Mouse (Mus musculus): ENCODE measurements at regions not wholly inside any gene's neighbourhood (a gene's known extent, or its start where the extent isn't known, plus 50 kb on each side); places are given as distances from the start of the nearest gene placed in this dataset.

DNA sequence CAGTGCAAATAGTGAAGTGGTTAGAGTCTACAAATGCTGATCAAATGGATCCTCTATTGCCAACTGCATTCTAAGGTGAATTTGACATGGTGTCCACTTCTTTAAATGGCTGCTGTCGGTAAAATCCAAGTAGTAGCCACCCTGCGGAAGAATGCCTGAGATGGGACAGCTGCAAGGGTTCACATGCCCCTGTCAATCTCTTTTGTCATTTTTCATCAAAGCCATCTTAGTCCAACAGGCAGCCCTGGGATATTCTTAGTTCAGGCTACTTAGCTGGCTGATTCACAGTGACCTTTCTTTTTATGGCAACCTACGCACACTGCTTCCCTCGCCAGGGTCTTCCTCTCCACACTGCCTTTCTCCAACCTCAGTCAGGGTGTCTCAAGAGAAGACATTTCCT is 296.3 kb upstream of the Mef2c start:
- H3K27ac ChIP-seq, result no peak overlapping the region
- no peaks in the 10 kb centered on the region for H3K4me1 ChIP-seq
- H3K36me3 ChIP-seq (replicated peaks), result no peaks in the 10 kb centered on the region
- H3K27me3 ChIP-seq (ENCODE audit: poor library complexity, severe bottlenecking), result no peaks in the 10 kb centered on the region
- no peaks in the 10 kb centered on the region for H3K9me3 ChIP-seq
- no peak for DNase-seq (ENCODE audit: extremely low spot score, low spot score)
- no peak overlapping the region for H3K4me3 ChIP-seq
- whole genome bisulfite sequencing, result 92% methylated on average over 4 of the region's 4 CpGs

DNA sequence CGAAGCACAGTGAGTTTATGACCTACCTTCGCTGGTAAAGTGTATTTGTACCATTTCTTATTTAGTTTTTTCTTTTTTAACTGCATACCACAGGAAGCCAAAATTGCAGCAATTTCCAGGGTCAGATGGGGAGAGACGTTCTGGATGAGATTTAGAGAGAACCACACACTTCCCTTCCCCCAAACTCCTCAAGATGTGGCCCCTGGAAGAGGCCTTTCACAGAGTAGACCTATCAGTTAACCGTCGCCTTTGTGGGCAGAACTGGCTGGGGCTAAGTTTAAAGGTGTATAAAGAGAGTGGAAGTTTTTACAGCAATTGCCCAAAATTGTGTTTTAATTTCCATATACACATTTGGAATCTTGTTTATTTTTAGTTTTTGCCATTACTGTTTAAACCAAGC is 295.7 kb upstream of the Mef2c start:
- 86% methylated on average over 5 of the region's 5 CpGs for WGBS
- Histone ChIP-seq H3K27me3 (ENCODE audit: poor library complexity, severe bottlenecking) (no peaks in the 10 kb centered on the region), H3K9me3 (no peaks in the 10 kb centered on the region), H3K4me1 (no peaks in the 10 kb centered on the region), H3K27ac (no peak overlapping the region), H3K36me3 (replicated peaks) (no peaks in the 10 kb centered on the region), H3K4me3 (no peak overlapping the region)
- no peak for DNase-seq (ENCODE audit: extremely low spot score, low spot score)

DNA sequence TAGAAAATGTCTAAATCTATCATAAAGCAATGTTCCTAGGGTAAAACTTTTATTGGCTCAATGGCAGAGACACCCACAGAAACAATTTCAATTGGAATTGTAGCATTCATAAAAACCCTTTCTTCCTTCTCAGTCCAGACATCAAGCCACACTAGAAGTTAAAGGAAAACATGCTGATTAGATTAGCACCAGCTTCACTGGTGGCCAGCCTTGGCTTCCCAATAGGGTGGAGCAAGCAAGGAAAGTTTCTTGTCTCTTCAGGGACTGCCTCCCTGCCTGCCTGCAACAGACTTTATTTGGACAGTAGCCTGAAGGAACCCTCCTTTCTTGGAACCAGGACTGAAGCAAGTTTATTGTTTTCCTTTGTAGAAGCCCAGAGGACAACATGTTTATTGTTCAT is 289.0 kb upstream of the Mef2c start:
- no peaks in the 10 kb centered on the region for H3K27me3 ChIP-seq (ENCODE audit: poor library complexity, severe bottlenecking)
- no peaks in the 10 kb centered on the region for H3K36me3 ChIP-seq (replicated peaks)
- no peak overlapping the region for H3K4me3 ChIP-seq
- no peak overlapping the region for H3K27ac ChIP-seq
- no peaks in the 10 kb centered on the region for H3K4me1 ChIP-seq
- no peaks in the 10 kb centered on the region for H3K9me3 ChIP-seq
- no peak for DNase-seq (ENCODE audit: extremely low spot score, low spot score)

DNA sequence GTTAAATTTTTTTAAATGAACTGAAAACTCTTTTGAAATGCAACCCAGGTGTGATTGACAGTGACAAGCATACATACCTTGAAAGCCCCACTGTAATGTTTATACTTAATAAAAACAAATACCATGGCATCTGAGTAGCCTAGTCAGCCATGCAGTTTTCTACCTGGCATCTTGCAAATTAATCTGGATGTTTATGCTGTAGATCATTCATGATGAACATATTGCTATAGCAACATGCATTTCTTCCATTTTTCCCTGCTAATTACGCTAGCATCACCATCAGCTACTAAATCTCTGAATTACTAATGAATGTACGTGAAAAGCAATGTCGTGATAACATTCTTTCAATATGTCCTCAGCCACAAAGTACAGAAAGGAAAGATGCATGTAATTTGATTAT is 287.4 kb upstream of the Mef2c start:
- WGBS, result 96% methylated on average over 3 of the region's 3 CpGs
- H3K9me3 ChIP-seq, result no peaks in the 10 kb centered on the region
- no peaks in the 10 kb centered on the region for H3K4me1 ChIP-seq
- no peaks in the 10 kb centered on the region for H3K36me3 ChIP-seq (replicated peaks)
- no peak overlapping the region for H3K4me3 ChIP-seq
- no peaks in the 10 kb centered on the region for H3K27me3 ChIP-seq (ENCODE audit: poor library complexity, severe bottlenecking)
- no peak overlapping the region for H3K27ac ChIP-seq
- no peak for DNase-seq (ENCODE audit: extremely low spot score, low spot score)

DNA sequence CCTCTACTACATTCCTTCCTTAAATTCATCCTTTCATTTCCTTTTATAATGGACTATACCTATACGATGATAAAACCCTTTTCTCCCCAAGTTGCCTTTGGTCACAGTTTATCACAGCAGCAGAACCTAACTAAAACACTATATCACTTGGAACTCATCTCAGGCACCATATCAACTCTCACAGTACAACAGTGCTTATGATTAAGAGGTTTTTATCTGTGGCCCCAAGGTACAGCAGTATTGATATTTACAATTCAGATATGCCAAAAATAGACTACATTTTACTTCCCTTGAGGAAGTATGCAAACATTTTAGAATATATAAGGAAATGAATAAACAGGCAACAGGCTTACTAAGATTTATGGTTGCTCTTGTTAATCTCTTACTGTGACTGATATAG is 251.4 kb upstream of the Mef2c start:
- H3K27me3 ChIP-seq (ENCODE audit: poor library complexity, severe bottlenecking), result no peaks in the 10 kb centered on the region
- DNase-seq (ENCODE audit: extremely low spot score, low spot score), result no peak
- WGBS, result 91% methylated on average over 1 of the region's 1 CpGs

DNA sequence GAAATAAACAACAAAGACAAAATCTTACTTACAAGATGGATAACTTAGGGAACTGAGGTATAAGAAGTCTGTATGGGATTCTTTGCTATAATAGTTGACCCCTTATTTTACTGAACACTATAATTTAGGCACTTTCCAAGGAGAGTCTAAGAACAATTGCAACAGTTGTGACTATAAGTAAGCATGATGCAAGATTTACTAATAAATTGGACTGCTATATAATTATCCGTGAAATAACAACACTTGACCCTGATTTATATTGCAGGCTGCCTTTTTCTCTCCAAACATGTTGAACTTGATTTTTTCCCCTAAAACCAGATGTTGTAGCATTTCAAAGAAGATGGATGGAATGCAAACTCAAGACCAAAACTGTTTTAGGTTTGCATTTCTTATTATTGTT is 237.2 kb upstream of the Mef2c start:
- WGBS, result 94% methylated on average over 1 of the region's 1 CpGs
- Histone ChIP-seq H3K27ac (no peak overlapping the region), H3K4me3 (no peak overlapping the region), H3K4me1 (no peaks in the 10 kb centered on the region), H3K9me3 (no peaks in the 10 kb centered on the region), H3K36me3 (replicated peaks) (no peaks in the 10 kb centered on the region), H3K27me3 (ENCODE audit: poor library complexity, severe bottlenecking) (no peaks in the 10 kb centered on the region)
- no peak for DNase-seq (ENCODE audit: extremely low spot score, low spot score)

More for the DNA sequence above, 251.4 kb upstream of the Mef2c start:
- Histone ChIP-seq H3K4me1 (no peaks in the 10 kb centered on the region), H3K36me3 (replicated peaks) (no peaks in the 10 kb centered on the region), H3K27ac (no peak overlapping the region), H3K9me3 (no peaks in the 10 kb centered on the region), H3K4me3 (no peak overlapping the region)

DNA sequence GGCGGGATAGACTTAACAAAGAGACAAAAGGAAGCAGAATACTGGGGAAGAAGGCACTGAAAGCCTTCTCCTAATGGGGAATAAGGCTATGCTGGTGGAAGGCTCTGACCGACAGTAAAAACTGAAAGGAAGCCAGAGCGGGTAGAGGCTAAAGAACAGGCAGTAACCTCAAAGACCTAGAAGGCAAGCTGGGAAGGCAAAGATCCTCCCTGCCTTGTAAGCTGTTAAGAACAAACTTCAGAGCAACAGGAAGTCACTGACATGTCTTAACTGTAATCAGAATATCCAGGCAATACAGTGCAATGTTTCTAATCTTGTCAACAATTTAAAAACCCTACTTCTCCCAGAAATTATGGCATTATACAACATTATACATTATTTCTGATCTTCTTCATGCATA is 235.2 kb upstream of the Mef2c start:
- H3K27me3 ChIP-seq (ENCODE audit: poor library complexity, severe bottlenecking), result no peaks in the 10 kb centered on the region
- 84% methylated on average over 3 of the region's 3 CpGs for WGBS
- no peak for DNase-seq (ENCODE audit: extremely low spot score, low spot score)

DNA sequence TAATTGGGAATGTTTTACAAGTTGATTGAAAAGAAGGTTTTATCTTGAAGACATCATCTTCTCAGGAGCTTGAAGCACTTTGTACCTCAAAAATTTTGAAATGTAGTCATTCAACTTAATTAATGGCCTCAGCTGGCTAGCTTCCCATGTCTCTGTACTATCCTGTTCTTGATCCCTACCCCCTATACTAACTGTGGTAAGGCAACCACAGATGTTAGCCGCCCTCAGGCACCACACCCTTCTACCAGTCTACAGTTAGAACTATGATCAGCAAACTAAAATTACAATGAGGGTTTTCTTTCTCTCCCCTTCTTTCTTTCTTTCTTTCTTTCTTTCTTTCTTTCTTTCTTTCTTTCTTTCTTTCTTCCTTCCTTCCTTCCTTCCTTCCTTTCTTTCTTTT is 225.1 kb upstream of the Mef2c start:
- no peak for DNase-seq (ENCODE audit: extremely low spot score, low spot score)
- Histone ChIP-seq H3K27ac (no peak overlapping the region), H3K9me3 (no peaks in the 10 kb centered on the region), H3K36me3 (replicated peaks) (no peaks in the 10 kb centered on the region), H3K4me1 (no peaks in the 10 kb centered on the region), H3K4me3 (no peak overlapping the region), H3K27me3 (ENCODE audit: poor library complexity, severe bottlenecking) (no peaks in the 10 kb centered on the region)
- WGBS, result 88% methylated on average over 1 of the region's 1 CpGs

More for the DNA sequence above, 235.2 kb upstream of the Mef2c start:
- Histone ChIP-seq H3K4me1 (no peaks in the 10 kb centered on the region), H3K4me3 (no peak overlapping the region), H3K27ac (no peak overlapping the region), H3K9me3 (no peaks in the 10 kb centered on the region), H3K36me3 (replicated peaks) (no peaks in the 10 kb centered on the region)

DNA sequence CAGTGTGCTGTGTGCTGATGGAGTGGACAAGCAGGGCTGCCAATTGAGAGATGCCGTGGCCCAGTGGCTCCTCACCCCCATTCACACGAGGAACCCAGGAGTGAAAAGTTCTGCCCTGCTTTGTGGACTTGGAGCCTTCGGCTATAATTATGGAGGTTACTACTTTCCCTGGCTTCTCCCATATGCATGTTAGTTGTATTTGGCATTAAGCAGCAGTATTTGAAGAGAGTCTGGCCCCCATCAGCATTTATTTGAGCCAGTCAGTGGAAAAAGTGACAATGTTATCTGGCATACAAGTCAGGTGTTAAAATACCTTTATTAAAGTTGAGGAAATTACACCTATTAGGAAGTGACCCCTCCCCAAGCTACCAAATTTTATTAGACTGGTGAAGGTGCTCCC is 196.1 kb upstream of the Mef2c start:
- no peak for DNase-seq (ENCODE audit: extremely low spot score, low spot score)
- 83% methylated on average over 3 of the region's 3 CpGs for WGBS
- no peak overlapping the region for H3K27ac ChIP-seq
- no peaks in the 10 kb centered on the region for H3K27me3 ChIP-seq (ENCODE audit: poor library complexity, severe bottlenecking)
- peaks cover 4% of the 10 kb centered on the region; the same call in 1 of the 2 replicates for H3K4me1 ChIP-seq
- no peaks in the 10 kb centered on the region for H3K36me3 ChIP-seq (replicated peaks)
- H3K4me3 ChIP-seq, result no peak overlapping the region
- H3K9me3 ChIP-seq, result no peaks in the 10 kb centered on the region

DNA sequence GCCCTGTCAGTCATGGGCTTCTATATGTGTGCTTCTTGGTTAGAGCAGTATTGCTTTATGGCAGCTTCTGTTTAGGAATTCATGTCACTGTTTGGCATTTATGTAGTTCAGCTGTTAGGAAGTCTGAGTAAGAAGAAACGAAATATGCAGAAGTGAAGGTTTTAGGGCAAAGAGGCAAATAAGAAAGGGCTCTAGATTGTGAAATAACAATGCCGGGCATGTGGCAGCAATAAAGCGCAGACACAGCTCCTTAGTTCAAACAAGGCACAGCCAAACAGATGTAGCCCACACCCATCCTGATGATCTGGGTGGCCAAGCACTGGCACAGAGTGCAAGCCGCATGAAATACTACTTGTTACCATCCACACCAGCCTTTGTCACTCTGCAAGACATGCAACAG is 175.3 kb upstream of the Mef2c start:
- no peaks in the 10 kb centered on the region for H3K9me3 ChIP-seq
- DNase-seq (ENCODE audit: extremely low spot score, low spot score), result no peak
- no peaks in the 10 kb centered on the region for H3K36me3 ChIP-seq (replicated peaks)
- WGBS, result 92% methylated on average over 4 of the region's 4 CpGs
- H3K4me3 ChIP-seq, result no peak overlapping the region
- H3K27ac ChIP-seq, result no peak overlapping the region
- H3K4me1 ChIP-seq, result no peaks in the 10 kb centered on the region; the same call in 1 of the 2 replicates
- H3K27me3 ChIP-seq (ENCODE audit: poor library complexity, severe bottlenecking), result no peaks in the 10 kb centered on the region

DNA sequence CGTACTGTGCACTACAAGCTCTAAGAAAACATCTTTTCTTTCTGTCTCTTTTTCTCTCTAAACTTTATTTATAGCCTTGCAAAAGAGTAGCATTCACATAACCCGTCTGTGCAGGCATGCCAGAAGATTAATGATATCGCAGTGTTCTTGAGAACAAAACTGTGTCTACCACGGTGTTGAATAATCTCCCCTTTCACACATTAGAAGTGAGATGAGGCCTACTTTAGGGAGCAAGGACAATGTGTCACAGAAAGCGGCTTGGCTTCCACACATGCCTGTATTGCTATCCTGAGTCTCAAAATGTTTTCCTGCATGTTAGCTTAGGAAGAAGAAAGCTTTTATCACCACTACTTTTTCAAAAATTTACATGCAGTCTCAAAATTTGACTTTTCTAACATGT is 170.1 kb upstream of the Mef2c start:
- no peak for DNase-seq (ENCODE audit: extremely low spot score, low spot score)
- Histone ChIP-seq H3K27ac (no peak overlapping the region), H3K4me3 (no peak overlapping the region), H3K9me3 (no peaks in the 10 kb centered on the region), H3K4me1 (no peaks in the 10 kb centered on the region; the same call in 1 of the 2 replicates), H3K27me3 (ENCODE audit: poor library complexity, severe bottlenecking) (no peaks in the 10 kb centered on the region), H3K36me3 (replicated peaks) (no peaks in the 10 kb centered on the region)
- WGBS, result 69% methylated on average over 5 of the region's 5 CpGs

DNA sequence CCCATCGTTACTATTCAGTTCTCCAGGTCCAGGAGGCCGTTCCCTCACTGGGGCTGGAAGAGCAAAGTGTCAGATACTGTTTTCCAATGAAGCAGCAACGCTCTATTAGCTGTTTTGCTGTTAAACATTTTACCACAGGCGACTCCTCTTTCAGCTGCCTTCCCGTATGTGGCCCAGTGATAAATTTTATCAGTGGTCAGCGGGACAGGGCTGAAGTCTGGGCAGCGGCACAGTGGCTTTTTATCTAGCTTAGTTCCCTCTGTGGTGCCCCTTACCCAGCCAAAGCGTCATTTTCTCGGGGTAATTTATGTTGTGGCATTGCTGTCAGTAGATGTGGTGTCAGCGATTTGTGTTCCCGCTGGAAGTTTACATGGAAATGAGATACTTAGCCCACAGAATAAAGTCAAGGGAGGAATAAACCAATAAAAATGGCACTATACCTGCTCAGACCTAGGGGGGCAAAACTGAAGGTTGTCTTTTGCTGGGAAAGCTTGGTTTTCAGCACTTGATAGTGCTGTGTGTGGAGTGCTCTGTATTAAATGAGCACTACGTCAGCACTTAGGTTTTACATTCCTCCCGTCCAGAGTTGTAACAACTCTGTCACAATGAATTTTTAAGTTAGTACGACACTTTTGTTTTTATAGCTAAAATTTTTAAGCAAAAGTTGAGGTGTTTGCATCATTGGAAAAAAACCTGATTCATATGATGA is 159.1 kb upstream of the Mef2c start:
- Histone ChIP-seq H3K27me3 (ENCODE audit: poor library complexity, severe bottlenecking) (no peaks in the 10 kb centered on the region), H3K4me3 (no peak overlapping the region), H3K36me3 (replicated peaks) (no peaks in the 10 kb centered on the region), H3K27ac (no peak overlapping the region), H3K9me3 (no peaks in the 10 kb centered on the region), H3K4me1 (no peaks in the 10 kb centered on the region)
- WGBS, result 85% methylated on average over 14 of the region's 14 CpGs
- DNase-seq (ENCODE audit: extremely low spot score, low spot score), result no peak

DNA sequence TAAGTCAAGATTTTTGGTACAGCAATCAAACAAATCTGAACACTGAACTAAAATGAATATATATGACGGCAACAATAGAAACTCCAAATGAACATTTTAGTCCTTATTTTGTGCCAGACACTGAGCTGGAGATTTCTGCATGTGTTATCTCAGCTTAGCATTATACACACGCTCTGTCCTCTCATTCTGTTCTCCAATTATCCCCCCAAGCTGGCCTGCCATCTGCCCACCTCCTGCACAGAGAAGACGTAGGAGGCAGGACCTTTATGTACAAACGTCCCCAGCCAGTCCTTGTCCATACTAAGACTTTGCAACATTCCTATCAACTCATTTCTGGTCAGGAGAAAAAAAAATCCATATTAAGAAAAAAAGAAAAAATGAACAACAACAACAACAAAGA is 148.5 kb upstream of the Mef2c start:
- Histone ChIP-seq H3K27ac (no peak overlapping the region), H3K4me1 (peaks cover 8% of the 10 kb centered on the region), H3K27me3 (ENCODE audit: poor library complexity, severe bottlenecking) (no peaks in the 10 kb centered on the region), H3K9me3 (no peaks in the 10 kb centered on the region), H3K4me3 (no peak overlapping the region), H3K36me3 (replicated peaks) (no peaks in the 10 kb centered on the region)
- 90% methylated on average over 4 of the region's 4 CpGs for WGBS
- DNase-seq (ENCODE audit: extremely low spot score, low spot score), result no peak

DNA sequence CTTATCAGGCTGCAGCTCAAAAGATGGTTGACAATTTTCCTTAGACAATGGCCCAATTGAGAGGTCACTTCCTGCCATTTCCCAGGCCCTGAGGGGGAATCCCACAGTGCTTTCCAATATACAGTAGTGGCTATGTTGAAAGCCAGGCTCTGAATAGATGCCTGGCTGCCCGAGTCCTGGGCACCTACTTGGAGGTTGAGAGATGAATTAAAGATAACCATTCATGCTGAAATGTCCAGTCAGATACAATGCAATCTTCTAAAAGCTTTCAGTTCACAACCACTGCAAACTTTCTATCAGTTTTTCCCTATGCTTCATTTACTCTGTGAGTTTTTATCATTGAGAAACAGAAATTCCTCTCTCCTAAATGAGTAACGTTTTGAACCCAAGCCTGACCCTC is 143.3 kb upstream of the Mef2c start:
- DNase-seq (ENCODE audit: extremely low spot score, low spot score), result no peak
- WGBS, result 66% methylated on average over 2 of the region's 2 CpGs
- no peaks in the 10 kb centered on the region for H3K27me3 ChIP-seq (ENCODE audit: poor library complexity, severe bottlenecking)

More for the DNA sequence above, 143.3 kb upstream of the Mef2c start:
- Histone ChIP-seq H3K9me3 (no peaks in the 10 kb centered on the region), H3K27ac (no peak overlapping the region), H3K36me3 (replicated peaks) (no peaks in the 10 kb centered on the region), H3K4me3 (no peak overlapping the region), H3K4me1 (no peaks in the 10 kb centered on the region)

All from forebrain, embryonic 10.5 days (tissue).